Mouse (Mus musculus) gastrocnemius, adult 8-10 months (tissue): ENCODE results near the gene Ccdc60. TPM values are rescaled to one million over a fixed set of nuclear protein-coding genes. Genes with fewer than 3 reads are reported as not detected.

Experiments used
- DNase-seq, 2 experiments: peaks; one replicate each; pipeline ENCODE4 v3.0.0; 2022; ENCODE audit warnings: low spot score in 2 of 2
- total RNA-seq, 4 experiments: library from RNA; stranded (reverse); gene quantifications; 2 replicates each; pipeline ENCODE4 v1.2.4; 2022

Ccdc60 gene
- total RNA-seq, 4 experiments from 2014 or later: not detected

DNA sequence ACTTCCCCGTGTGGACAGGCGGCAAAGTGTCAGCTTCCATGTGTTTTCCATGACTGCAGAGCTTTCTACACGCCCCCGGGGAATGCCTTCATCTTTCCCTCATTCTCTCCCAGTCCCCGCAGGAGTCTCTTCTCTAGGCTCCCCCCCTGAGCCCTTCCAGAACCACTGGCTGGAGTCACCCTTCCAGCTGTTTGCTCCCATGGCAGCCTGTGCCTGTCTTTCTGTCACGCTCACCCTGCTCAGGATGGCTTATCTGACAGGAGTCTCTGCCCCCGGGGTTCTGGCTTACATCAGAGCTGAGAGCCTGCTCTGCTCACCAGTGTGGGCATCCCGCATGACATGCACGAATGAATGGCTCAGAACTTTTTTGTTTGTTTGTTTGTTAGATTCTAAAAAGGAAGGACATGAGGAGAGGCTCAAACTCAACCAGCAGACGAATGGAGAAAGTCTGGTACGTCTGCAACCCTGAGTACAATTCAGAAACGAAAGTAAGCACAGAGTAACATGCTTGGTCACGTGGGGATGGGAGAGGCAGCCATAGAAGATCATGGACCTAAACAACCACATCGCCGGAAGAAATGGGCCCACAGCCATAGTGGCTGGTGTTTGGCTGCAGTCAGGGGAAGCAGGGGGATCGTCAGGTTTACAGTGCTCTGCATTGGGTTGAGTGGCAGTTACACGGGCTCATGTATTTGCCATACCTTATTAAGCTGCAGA is 17.1 kb downstream of the Ccdc60 start:
- DNase-seq: no peak

- DNase-seq: no peak
Measured at GRCm38 (mm10) chr5:116269212-116270145, 19.3 kb downstream of the Ccdc60 start.

- no peak for DNase-seq
Measured at GRCm38 (mm10) chr5:116262689-116263088, 26.1 kb downstream of the Ccdc60 start.

GRCm38 (mm10) chr5:116261944-116262343 is 26.8 kb downstream of the Ccdc60 start:
- DNase-seq: no peak

DNA sequence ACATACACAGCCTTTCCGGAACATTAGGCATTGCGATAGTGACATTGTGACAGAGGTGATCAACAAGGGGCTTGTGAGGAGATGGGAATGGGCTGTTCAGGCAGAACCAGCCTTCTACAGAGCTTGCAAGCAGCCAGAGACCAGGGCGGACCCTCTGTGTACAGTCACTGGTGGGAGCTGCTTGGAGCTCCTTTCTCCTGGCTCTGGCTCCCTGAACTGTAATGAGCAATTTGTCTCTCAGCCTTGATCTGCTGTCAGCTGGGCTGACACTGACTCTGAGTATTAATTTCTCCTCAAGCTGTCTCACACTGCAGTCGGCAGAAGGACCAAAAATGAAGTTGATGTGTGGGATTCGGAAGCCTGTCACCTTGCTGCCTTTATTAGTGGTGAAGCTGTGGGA is 28.4 kb downstream of the Ccdc60 start:
- DNase-seq: no peak

- DNase-seq: no peak
Measured at GRCm38 (mm10) chr5:116258321-116258860, 30.4 kb downstream of the Ccdc60 start.

DNA sequence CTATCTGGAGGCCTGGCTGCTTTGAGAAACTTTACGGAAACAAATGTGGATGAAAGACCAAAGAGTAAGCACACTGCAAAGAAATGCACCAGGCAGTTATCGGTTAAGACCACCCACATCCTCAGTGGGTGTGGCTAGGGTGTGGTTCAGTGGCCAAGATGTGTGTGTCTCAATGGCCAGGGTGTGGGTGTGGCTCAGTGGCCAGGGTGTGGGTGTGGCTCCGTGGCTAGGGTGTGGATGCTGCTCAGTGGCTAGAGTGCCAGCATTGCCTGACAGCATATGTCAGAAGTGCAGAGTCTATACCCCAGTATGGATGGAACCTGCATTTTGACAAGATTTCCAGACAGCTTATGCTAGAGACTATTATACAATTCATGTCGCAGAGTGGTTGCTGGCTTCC is 34.9 kb downstream of the Ccdc60 start:
- no peak for DNase-seq

- DNase-seq: no peak
Measured at GRCm38 (mm10) chr5:116252186-116252585, 36.6 kb downstream of the Ccdc60 start.

- no peak for DNase-seq
Measured at GRCm38 (mm10) chr5:116246642-116247041, 42.1 kb downstream of the Ccdc60 start.

DNA sequence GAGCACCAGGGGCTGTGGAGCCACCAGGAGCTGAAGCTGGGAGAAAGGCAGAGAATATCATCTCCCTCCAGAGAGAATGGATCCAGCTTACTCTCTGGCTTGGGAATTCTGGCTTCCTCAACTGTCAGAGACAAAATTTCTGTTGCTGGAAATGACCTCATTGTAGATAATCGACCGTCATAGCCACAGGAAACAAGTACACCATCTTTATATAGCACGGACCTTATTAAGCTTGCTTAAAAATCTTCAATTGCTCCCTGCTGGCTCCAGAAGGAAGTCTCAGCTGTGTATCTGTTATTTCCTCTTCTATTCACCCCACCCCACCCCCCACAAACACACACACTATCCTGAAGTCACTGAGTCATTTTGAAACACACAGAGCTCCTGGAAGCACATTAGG is 44.3 kb downstream of the Ccdc60 start:
- DNase-seq: no peak

GRCm38 (mm10) chr5:116243622-116244021 is 45.2 kb downstream of the Ccdc60 start:
- no peak for DNase-seq

- DNase-seq: no peak
Measured at GRCm38 (mm10) chr5:116231841-116232643, 56.7 kb downstream of the Ccdc60 start.

GRCm38 (mm10) chr5:116228414-116228813 is 60.4 kb downstream of the Ccdc60 start:
- no peak for DNase-seq

DNA sequence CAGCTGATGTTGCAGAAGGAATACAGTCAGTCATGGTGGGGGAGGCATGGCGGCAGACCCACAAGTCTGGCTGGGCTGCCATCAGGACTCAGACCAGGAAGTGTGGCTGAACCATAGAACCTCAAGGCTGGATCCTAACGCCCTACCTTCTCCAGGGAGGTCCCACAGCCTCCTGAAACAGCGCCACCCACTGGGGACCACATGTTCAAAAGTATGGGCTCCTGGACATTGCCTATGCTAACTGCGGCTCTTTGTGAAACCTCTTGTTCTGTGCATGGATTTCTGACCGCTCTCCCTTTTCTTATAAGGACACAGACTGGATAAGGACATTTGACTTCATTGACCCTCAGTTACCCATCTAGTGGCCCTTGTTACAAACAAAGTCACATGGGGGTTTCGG is 64.8 kb downstream of the Ccdc60 start:
- DNase-seq: no peak

GRCm38 (mm10) chr5:116221916-116222315 is 66.9 kb downstream of the Ccdc60 start:
- no peak for DNase-seq

- DNase-seq: no peak
Measured at GRCm38 (mm10) chr5:116219288-116219687, 69.5 kb downstream of the Ccdc60 start.

DNA sequence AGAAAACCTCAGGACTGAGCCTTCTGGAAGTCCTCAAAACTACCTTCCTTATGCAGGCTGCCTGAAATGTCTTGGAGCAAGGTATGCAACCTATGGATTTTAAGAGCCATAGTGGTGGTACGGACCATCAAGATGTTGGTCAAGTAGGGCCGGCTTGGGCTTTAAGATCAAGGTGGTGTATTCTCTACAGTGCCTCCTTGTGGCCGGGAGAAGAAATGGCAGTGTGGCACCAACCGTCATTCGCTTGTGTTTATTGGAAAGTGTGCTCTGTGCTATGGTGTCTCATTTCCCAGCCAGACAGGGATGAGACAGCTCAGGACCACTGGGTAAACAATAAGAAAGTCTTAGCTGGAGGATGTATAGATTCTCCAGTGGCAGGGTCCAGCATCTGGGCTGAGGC is 76.1 kb downstream of the Ccdc60 start:
- no peak for DNase-seq

DNA sequence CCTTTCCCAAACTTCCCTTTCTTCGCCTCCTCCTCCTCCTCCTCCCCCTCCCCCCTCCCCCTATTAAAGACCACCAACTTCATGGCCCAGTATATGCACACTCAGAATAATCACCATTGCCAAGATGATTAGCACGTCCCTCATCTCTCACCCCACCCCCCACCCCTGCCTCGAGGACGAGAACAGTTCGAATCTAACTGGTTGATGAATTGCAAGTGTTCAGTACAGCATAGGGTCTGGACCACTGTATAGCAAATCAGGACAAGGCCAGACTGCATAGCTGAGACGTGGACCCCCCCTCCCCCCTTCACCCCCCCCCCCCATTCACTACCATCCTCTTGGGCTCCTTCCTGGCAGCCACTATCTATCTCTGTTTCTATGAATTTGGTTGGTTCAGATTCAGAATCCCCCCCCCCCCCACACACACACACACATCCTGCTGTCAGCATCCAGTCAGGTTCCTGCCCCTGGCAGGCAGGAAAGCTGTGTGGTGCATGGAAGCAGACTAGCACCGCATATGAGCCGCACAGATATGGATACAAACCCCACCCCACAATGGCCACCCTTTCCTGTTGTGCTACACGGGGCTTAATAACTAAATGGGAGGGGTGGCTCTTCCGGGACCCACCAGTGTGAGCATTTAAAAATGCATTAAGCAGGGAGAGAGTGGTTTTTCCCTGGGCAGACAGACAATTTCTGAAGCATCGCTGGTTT is 79.2 kb downstream of the Ccdc60 start:
- DNase-seq: no peak

DNA sequence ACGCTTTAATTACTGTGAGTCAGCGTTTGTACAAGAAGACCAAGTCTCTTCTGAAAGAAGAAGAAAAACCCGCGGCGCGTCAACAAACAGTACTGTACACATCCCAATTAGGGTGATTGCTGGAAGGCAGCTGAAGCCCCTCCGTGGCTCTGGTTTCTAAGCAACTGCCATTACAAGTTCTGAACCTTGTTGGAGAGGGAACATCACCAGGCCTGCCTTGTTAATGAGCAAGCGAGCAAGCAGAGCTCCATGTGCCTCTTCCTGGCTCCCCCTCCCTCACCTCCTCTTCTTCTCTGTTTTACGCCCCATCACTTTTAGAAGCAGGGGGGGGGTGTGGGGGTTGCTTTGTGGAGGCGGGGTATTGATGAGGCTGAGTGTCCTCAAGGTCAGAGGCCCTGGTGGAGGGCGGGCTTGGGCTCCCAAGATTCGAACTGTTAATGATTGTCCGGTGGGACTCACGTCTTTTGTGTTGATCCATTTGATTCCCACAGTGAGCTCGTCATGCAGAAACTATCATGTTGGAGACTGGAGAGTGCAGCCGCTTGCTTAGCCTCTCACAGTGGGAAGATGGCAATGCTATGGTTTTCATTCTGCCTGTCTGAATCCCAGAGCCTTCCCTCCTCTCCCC is 79.9 kb downstream of the Ccdc60 start:
- no peak for DNase-seq

- DNase-seq: no peak
Measured at GRCm38 (mm10) chr5:116202692-116203091, 86.1 kb downstream of the Ccdc60 start.
